Mouse (Mus musculus) CH12.LX (cell line): ENCODE data around the gene Grin3b. TPM values are rescaled to one million over a fixed set of nuclear protein-coding genes. Genes with fewer than 3 reads are reported as not detected.

Source experiments
- DNase-seq: peaks from one replicate; pipeline ENCODE4 v3.0.0-alpha.2; 2013; ENCODE audit errors: extremely low read depth
- H3K27ac ChIP-seq: 2 replicates; pipeline ENCODE4 v1.5.1; 2012; ENCODE audit warnings: low read depth, mild to moderate bottlenecking, control low read depth, moderate library complexity; ENCODE audit not compliant: insufficient read depth
- H3K27me3 ChIP-seq: replicated peaks from 2 replicates; pipeline ENCODE3; 2012; ENCODE audit warnings: inconsistent platforms
- H3K36me3 ChIP-seq, 2 experiments: replicated peaks in 1 of 2; 2 replicates each; pipeline versions ENCODE3 to v1.6.1; 2012; ENCODE audit warnings: inconsistent platforms in 1 of 2, low read length in 1 of 2, mild to moderate bottlenecking in 1 of 2, mixed read lengths in 1 of 2, moderate library complexity in 1 of 2; ENCODE audit not compliant: control insufficient read depth in 1 of 2, insufficient read depth in 1 of 2
- H3K4me1 ChIP-seq, 2 experiments: 2 replicates each; pipeline ENCODE4 v1.6.1; 2012; ENCODE audit warnings: inconsistent platforms in 1 of 2, moderate library complexity in 1 of 2; ENCODE audit not compliant: insufficient read depth in 2 of 2, control insufficient read depth in 1 of 2
- H3K4me2 ChIP-seq: 2 replicates; pipeline ENCODE4 v1.6.1; 2012; ENCODE audit warnings: low read depth, mild to moderate bottlenecking, control low read depth; ENCODE audit not compliant: poor library complexity, insufficient read depth, severe bottlenecking
- H3K4me3 ChIP-seq, 3 experiments: fragments of 150-350 bp in 1 of 3; sonication (generic) in 1 of 3; replicated peaks in 1 of 3; 2 replicates each; pipeline versions ENCODE3 to v1.5.1; 2011 to 2012; ENCODE audit warnings: low read depth in 2 of 3, low read length in 2 of 3, mild to moderate bottlenecking in 2 of 3, moderate library complexity in 2 of 3, control low read depth in 1 of 3, improper control_type of control experiment in 1 of 3, inconsistent platforms in 1 of 3, mixed read lengths in 1 of 3; ENCODE audit not compliant: poor library complexity in 1 of 3
- H3K79me2 ChIP-seq: replicated peaks from 2 replicates; pipeline ENCODE4 v1.6.1; 2012; ENCODE audit warnings: mild to moderate bottlenecking, moderate library complexity; ENCODE audit not compliant: control insufficient read depth, poor library complexity, insufficient read depth, severe bottlenecking; ENCODE audit errors: extremely low read depth
- H3K9ac ChIP-seq: 2 replicates; pipeline ENCODE4 v1.6.1; 2012; ENCODE audit warnings: low read depth, mild to moderate bottlenecking, control low read depth, moderate library complexity; ENCODE audit not compliant: insufficient read depth
- H3K9me3 ChIP-seq: replicated peaks from 2 replicates; pipeline ENCODE3; 2012; ENCODE audit warnings: low read length, inconsistent platforms, mixed read lengths
- BHLHE40 ChIP-seq: IDR thresholded peaks from 2 replicates; pipeline ENCODE4 v1.6.1; 2011; ENCODE audit warnings: mild to moderate bottlenecking, low read depth, low read length, improper control_type of control experiment
- CHD1 ChIP-seq: IDR thresholded peaks from 2 replicates; pipeline ENCODE4 v1.6.1; 2012; ENCODE audit warnings: low read depth, low read length, improper control_type of control experiment, inconsistent platforms
- CHD2 ChIP-seq: IDR thresholded peaks from 2 replicates; pipeline ENCODE4 v1.6.1; 2011; ENCODE audit warnings: low read length, improper control_type of control experiment
- CTCF ChIP-seq, 2 experiments: IDR thresholded peaks in 1 of 2; conservative IDR thresholded peaks in 1 of 2; 2 replicates each; pipeline ENCODE4 v1.5.1; 2011 to 2012; ENCODE audit warnings: low read depth in 2 of 2, low read length in 2 of 2, improper control_type of control experiment in 1 of 2, inconsistent platforms in 1 of 2, mild to moderate bottlenecking in 1 of 2, moderate library complexity in 1 of 2
- E2F4 ChIP-seq: IDR thresholded peaks from 2 replicates; pipeline ENCODE4 v1.6.1; 2011; ENCODE audit warnings: low read depth, low read length, improper control_type of control experiment; ENCODE audit not compliant: insufficient replicate concordance
- ELF1 ChIP-seq: IDR thresholded peaks from 2 replicates; pipeline ENCODE4 v1.6.1; 2014; ENCODE audit warnings: low read depth, mild to moderate bottlenecking, inconsistent platforms, low read length, improper control_type of control experiment
- EP300 ChIP-seq: IDR thresholded peaks from 2 replicates; pipeline ENCODE4 v1.6.1; 2011; ENCODE audit warnings: low read length, improper control_type of control experiment
- ETS1 ChIP-seq: conservative IDR thresholded peaks from 2 replicates; pipeline ENCODE4 v1.6.1; 2012; ENCODE audit warnings: low read depth, mild to moderate bottlenecking, inconsistent platforms, low read length, improper control_type of control experiment, moderate library complexity
- GABPA ChIP-seq: IDR thresholded peaks from 2 replicates; pipeline ENCODE4 v1.6.1; 2012; ENCODE audit warnings: low read depth, low read length, improper control_type of control experiment, inconsistent platforms; ENCODE audit not compliant: insufficient replicate concordance
- HCFC1 ChIP-seq: IDR thresholded peaks from 2 replicates; pipeline ENCODE4 v1.6.1; 2012; ENCODE audit warnings: low read depth, mild to moderate bottlenecking, inconsistent platforms, low read length, improper control_type of control experiment
- IRF4 ChIP-seq: IDR thresholded peaks from 2 replicates; pipeline ENCODE4 v1.6.1; 2014; ENCODE audit warnings: low read depth, mild to moderate bottlenecking, inconsistent platforms, low read length, improper control_type of control experiment
- JUN ChIP-seq: IDR thresholded peaks from 2 replicates; pipeline ENCODE4 v1.6.1; 2011; ENCODE audit warnings: low read depth, mild to moderate bottlenecking, low read length, improper control_type of control experiment, moderate library complexity; ENCODE audit not compliant: insufficient read depth
- JUND ChIP-seq: conservative IDR thresholded peaks from 2 replicates; pipeline ENCODE4 v1.6.1; 2011; ENCODE audit warnings: low read depth, low read length, improper control_type of control experiment
- KAT2A ChIP-seq: IDR thresholded peaks from 2 replicates; pipeline ENCODE4 v1.6.1; 2012; ENCODE audit warnings: low read length, improper control_type of control experiment, inconsistent platforms; ENCODE audit not compliant: insufficient replicate concordance
- MAFK ChIP-seq: IDR thresholded peaks from 2 replicates; pipeline ENCODE4 v1.6.1; 2011; ENCODE audit warnings: low read length, improper control_type of control experiment; ENCODE audit not compliant: insufficient replicate concordance
- MAX ChIP-seq: IDR thresholded peaks from 2 replicates; pipeline ENCODE4 v1.6.1; 2011; ENCODE audit warnings: low read length, improper control_type of control experiment
- MAZ ChIP-seq: IDR thresholded peaks from 2 replicates; pipeline ENCODE4 v1.6.1; 2012; ENCODE audit warnings: low read depth, mild to moderate bottlenecking, inconsistent platforms, low read length, improper control_type of control experiment, moderate library complexity
- MEF2A ChIP-seq: IDR thresholded peaks from 2 replicates; pipeline ENCODE4 v1.6.1; 2014; ENCODE audit warnings: low read depth, mild to moderate bottlenecking, inconsistent platforms, low read length, improper control_type of control experiment, borderline replicate concordance
- MXI1 ChIP-seq: IDR thresholded peaks from 2 replicates; pipeline ENCODE4 v1.6.1; 2011; ENCODE audit warnings: mild to moderate bottlenecking, low read depth, low read length, improper control_type of control experiment
- MYC ChIP-seq: IDR thresholded peaks from 2 replicates; pipeline ENCODE4 v1.6.1; 2011; ENCODE audit warnings: low read depth, mild to moderate bottlenecking, improper control_type of control experiment, low read length
- NELFE ChIP-seq: IDR thresholded peaks from 2 replicates; pipeline ENCODE4 v1.6.1; 2011; ENCODE audit warnings: low read depth, low read length, improper control_type of control experiment
- NRF1 ChIP-seq: IDR thresholded peaks from 2 replicates; pipeline ENCODE4 v1.6.1; 2014; ENCODE audit warnings: low read depth, mild to moderate bottlenecking, inconsistent platforms, low read length, improper control_type of control experiment, moderate library complexity
- PAX5 ChIP-seq: IDR thresholded peaks from 2 replicates; pipeline ENCODE4 v1.6.1; 2012; ENCODE audit warnings: low read length, inconsistent platforms, mixed read lengths
- POLR2A ChIP-seq: IDR thresholded peaks from 2 replicates; pipeline ENCODE4 v1.6.1; 2011; ENCODE audit warnings: low read depth, mild to moderate bottlenecking, improper control_type of control experiment, low read length
- POLR2AphosphoS2 ChIP-seq: IDR thresholded peaks from 2 replicates; pipeline ENCODE4 v1.6.1; 2011; ENCODE audit warnings: low read depth, low read length, improper control_type of control experiment
- RAD21 ChIP-seq: IDR thresholded peaks from 2 replicates; pipeline ENCODE4 v1.6.1; 2011; ENCODE audit warnings: low read depth, mild to moderate bottlenecking, low read length, improper control_type of control experiment, moderate library complexity
- RCOR1 ChIP-seq: conservative IDR thresholded peaks from 2 replicates; pipeline ENCODE4 v1.6.1; 2012; ENCODE audit warnings: low read depth, mild to moderate bottlenecking, inconsistent platforms, low read length, improper control_type of control experiment
- SIN3A ChIP-seq: IDR thresholded peaks from 2 replicates; pipeline ENCODE4 v1.6.1; 2012; ENCODE audit warnings: low read length, improper control_type of control experiment, inconsistent platforms
- SMC3 ChIP-seq: IDR thresholded peaks from 2 replicates; pipeline ENCODE4 v1.6.1; 2011; ENCODE audit warnings: low read depth, low read length, improper control_type of control experiment
- TBP ChIP-seq: conservative IDR thresholded peaks from 2 replicates; pipeline ENCODE4 v1.6.1; 2011; ENCODE audit warnings: low read depth, low read length, improper control_type of control experiment
- TCF12 ChIP-seq: IDR thresholded peaks from 2 replicates; pipeline ENCODE4 v1.6.1; 2014; ENCODE audit warnings: low read depth, mild to moderate bottlenecking, inconsistent platforms, low read length, improper control_type of control experiment
- UBTF ChIP-seq: IDR thresholded peaks from 2 replicates; pipeline ENCODE4 v1.6.1; 2012; ENCODE audit warnings: low read depth, mild to moderate bottlenecking, inconsistent platforms, low read length, improper control_type of control experiment, moderate library complexity
- USF1 ChIP-seq: IDR thresholded peaks from 2 replicates; pipeline ENCODE4 v1.6.1; 2014; ENCODE audit warnings: low read depth, mild to moderate bottlenecking, inconsistent platforms, low read length, improper control_type of control experiment
- USF2 ChIP-seq: conservative IDR thresholded peaks from 2 replicates; pipeline ENCODE4 v1.6.1; 2011; ENCODE audit warnings: low read depth, low read length, improper control_type of control experiment
- ZC3H11A ChIP-seq: IDR thresholded peaks from 2 replicates; pipeline ENCODE4 v1.6.1; 2012; ENCODE audit warnings: low read depth, mild to moderate bottlenecking, inconsistent platforms, low read length, improper control_type of control experiment
- ZKSCAN1 ChIP-seq: IDR thresholded peaks from 2 replicates; pipeline ENCODE4 v1.6.1; 2012; ENCODE audit warnings: low read depth, inconsistent platforms, low read length, improper control_type of control experiment, borderline replicate concordance
- ZMIZ1 ChIP-seq: IDR thresholded peaks from 2 replicates; pipeline ENCODE4 v1.6.1; 2012; ENCODE audit warnings: low read depth, mild to moderate bottlenecking, inconsistent platforms, low read length, improper control_type of control experiment
- ZNF384 ChIP-seq: IDR thresholded peaks from 2 replicates; pipeline ENCODE4 v1.6.1; 2012; ENCODE audit warnings: low read depth, low read length, improper control_type of control experiment, inconsistent platforms
- dilution Hi-C: fragments of 300-500 bp; cut with MboI; formaldehyde crosslinking; loops from 2 replicates; pipeline ENCODE4 v1.14.3; 2020; ENCODE audit warnings: low sequenced_read_pairs; ENCODE audit not compliant: extremely low pct_unique_long_range_greater_than_20kb, extremely low pct_ligation_motif_present
- in situ Hi-C: fragments of 300-500 bp; cut with MboI; formaldehyde crosslinking; loops from 3 replicates; pipeline ENCODE4 v1.14.3; 2019; ENCODE audit warnings: low sequenced_read_pairs, low pct_ligation_motif_present, low pct_unique_long_range_greater_than_20kb, mixed read lengths
- polyA plus RNA-seq: library from polyadenylated mRNA; unstranded; fragments of >175 nt; gene quantifications from 2 replicates; pipeline ENCODE4 v1.2.1, GENCODE M21; 2012; ENCODE audit warnings: low read depth; ENCODE audit not compliant: insufficient read length
- total RNA-seq, 2 experiments: library from RNA; depleted of rRNA; stranded (reverse); fragments of 300-350 nt in 1 of 2; fragments of >200 nt in 1 of 2; gene quantifications; 2 replicates each; pipeline ENCODE4 v1.2.3; 2012 to 2014

Gene Grin3b
- total and polyA plus RNA-seq, 3 experiments = 0.27 to 0.59 (median 0.56) TPM

GRCm38 (mm10) chr10:79942988-79943387, 27.5 kb upstream of the Grin3b start:
- Histone ChIP-seq H3K4me1 (peaks cover 62 to 97% of the 10 kb centered on the region in 2 experiments), H3K79me2 (peaks cover 75% of the 10 kb centered on the region), H3K4me2 (0 out of 2 replicates have a peak overlapping the region, but pooled peaks have one; percentile 5), H3K4me3 (no peak overlapping the region)
- peak; percentile 45 for DNase-seq
- dilution Hi-C loops = no loop called here
- TF ChIP-seq JUN (no peak), MXI1 (no peak), MYC (0 out of 2 replicates have a peak, but pooled peaks have one; percentile 32), SMC3 (no peak), USF1 (no peak), CHD1 (no peak; the same call in 1 of the 2 replicates), TCF12 (peak; percentile 71), RCOR1 (peak; percentile 68; the same call in 1 of the 2 replicates), ZMIZ1 (0 out of 2 replicates have a peak, but pooled peaks have one; percentile 25), BHLHE40 (no peak), RAD21 (no peak), ZC3H11A (no peak), MAX (no peak), JUND (no peak), E2F4 (no peak), TBP (no peak), NELFE (no peak), MAZ (0 out of 2 replicates have a peak, but pooled peaks have one; percentile 51), MEF2A (peak; percentile 55; the same call in 1 of the 2 replicates), ZKSCAN1 (no peak), GABPA (no peak), IRF4 (peak; percentile 57; the same call in 1 of the 2 replicates), CHD2 (peak; percentile 75; the same call in 1 of the 2 replicates), UBTF (no peak), PAX5 (no peak), NRF1 (no peak), ETS1 (peak; percentile 49; the same call in 1 of the 2 replicates), EP300 (peak; percentile 60; the same call in 1 of the 2 replicates), SIN3A (peak; percentile 48), KAT2A (no peak), CTCF (conservative IDR thresholded peaks at IDR 0.05 in 1 of 2, IDR thresholded peaks at IDR 0.05 in 1 of 2; ENCODE audit: low read depth in 2 of 2, low read length in 2 of 2) (no peak), MAFK (0 out of 2 replicates have a peak, but pooled peaks have one; percentile 9), ZNF384 (no peak), POLR2A (no peak; the same call in 1 of the 2 replicates), ELF1 (no peak), USF2 (no peak), POLR2AphosphoS2 (peak; percentile 46; the same call in 1 of the 2 replicates), HCFC1 (no peak)
- TF ChIP-seq, all 38 proteins: peak for 13
- H3K36me3 ChIP-seq = peaks cover 44 to 85% of the 10 kb centered on the region in 2 experiments
- H3K27me3 ChIP-seq = no peaks in the 10 kb centered on the region
- H3K9ac ChIP-seq = no peak overlapping the region
- H3K27ac ChIP-seq = peak overlapping the region; percentile 89
- in situ Hi-C loops = no loop called here
- no peaks in the 10 kb centered on the region for H3K9me3 ChIP-seq
